Mouse (Mus musculus) spleen, adult 2 months (tissue): Measurements from ENCODE around the gene Gm281.

Experiments used
- CTCF ChIP-seq: fragments of 200-500 bp; IDR thresholded peaks from 2 replicates; pipeline ENCODE4 v1.5.1; 2011; ENCODE audit warnings: mild to moderate bottlenecking, inconsistent platforms; ENCODE audit not compliant: insufficient read depth, insufficient read length, insufficient replicate concordance; ENCODE audit errors: extremely low read depth
- POLR2A ChIP-seq: fragments of 200-500 bp; IDR thresholded peaks from 2 replicates; pipeline ENCODE4 v1.6.1; 2011; ENCODE audit warnings: low read depth, low read length, inconsistent platforms

DNA sequence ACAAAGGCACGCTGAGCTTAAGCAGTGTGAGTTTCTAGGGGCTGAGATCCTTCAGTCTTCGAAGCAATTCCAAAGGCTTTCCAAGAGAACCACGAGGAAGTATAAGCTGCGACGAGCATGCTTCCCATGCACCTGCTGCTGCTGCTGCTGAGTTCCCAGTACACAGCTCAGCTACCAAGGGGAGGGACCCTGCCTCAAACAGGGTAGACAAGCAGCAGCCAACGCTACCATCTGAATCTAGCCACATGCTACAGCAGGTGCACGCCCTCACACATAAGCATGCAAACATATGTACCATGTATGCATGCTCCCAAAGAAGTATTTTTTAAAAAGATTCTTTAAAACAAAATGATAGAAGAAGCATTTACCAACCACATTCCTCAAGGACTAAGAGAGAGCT is 34.1 kb upstream of the Gm281 start:
- TF ChIP-seq POLR2A: no peak
- TF ChIP-seq CTCF: no peak
